Mouse (Mus musculus) urinary bladder, postnatal 4 days (tissue): ENCODE measurements around the gene Slc39a11.
A peak's percentile ranks its signal among the peaks of the same experiment; 100 is the strongest.

ENCODE experiments used
- DNase-seq, 2 experiments: peaks; one replicate each; pipeline ENCODE4 v3.0.0; 2021 to 2022; ENCODE audit warnings: low spot score in 2 of 2

Slc39a11 gene

DNA sequence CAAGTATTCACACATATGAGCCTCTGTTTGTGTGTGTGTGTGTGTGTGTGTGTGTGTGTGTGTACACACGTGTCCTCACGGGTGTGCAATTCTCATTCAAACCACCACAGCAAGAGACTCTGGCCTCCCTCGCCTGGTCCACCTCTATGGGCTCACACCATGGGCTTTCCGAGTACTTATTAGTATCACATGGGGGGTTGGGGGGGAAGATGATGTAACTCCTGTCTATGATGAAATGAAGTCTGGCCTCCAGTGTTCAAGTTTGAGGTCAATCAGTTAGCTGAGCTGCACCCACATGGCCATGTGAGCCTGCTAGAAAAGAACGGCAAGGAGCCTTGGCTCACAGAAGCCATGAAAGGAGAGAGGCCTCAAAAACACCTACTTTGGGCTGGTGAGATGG, 16.5 kb downstream of the Slc39a11 start:
- no peak for DNase-seq

DNA sequence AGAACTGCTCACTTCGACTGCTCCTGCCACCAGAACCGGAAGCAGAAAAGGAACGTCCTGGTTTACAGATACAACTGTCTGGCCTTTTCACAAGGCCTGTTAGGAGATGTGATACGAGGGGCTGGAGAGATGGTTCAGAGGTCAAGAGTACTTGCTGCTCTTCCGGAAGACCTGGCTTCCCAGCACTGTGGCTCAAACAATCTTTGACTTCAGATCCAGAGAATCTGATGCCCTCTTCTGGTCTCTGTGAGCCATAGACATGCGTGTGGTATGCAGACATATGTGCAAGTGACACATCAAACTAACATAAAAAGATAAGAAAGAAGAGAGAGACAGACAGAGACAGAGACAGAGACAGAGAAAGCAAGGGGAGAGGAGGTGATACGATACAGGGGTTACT, 17.6 kb downstream of the Slc39a11 start:
- DNase-seq: no peak

DNA sequence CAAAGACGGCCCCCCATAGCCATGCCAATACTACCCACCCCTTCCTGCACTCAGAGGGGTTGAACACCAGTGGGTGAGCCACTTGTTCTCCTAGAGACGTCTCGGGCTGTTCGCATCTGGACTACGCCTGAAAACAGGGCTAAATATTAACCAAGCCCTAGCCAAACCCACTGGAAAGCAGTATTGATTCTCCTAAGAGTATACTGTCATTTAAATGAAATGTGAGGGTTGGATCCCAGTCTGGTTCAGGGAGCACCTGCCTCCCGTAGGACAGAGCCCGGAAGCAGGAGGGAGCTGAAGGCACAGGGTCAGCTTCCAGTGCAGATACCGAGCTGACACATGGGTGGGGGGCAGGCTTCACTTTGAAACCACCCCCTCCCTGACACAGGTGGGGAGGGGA, 18.0 kb downstream of the Slc39a11 start:
- no peak for DNase-seq

DNA sequence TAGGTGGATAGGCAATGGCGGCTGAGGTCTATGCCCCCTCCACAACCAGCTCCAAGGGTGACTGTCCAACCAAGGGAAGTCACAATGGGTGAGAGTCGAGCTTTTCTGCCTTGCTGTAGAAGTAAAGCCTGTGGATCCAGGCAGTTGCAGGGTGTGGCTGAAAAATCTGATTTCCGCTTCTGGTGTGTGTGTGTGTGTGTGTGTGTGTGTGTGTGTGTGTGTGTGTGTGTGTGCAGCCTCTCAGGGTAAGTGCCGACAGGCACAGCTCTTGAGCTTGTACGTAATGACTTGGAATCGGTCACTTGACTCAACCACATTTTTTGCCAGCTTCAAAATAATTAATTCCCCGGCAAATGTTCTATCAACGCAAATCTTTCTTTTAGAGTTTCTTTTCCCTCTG, 18.6 kb downstream of the Slc39a11 start:
- no peak for DNase-seq

DNA sequence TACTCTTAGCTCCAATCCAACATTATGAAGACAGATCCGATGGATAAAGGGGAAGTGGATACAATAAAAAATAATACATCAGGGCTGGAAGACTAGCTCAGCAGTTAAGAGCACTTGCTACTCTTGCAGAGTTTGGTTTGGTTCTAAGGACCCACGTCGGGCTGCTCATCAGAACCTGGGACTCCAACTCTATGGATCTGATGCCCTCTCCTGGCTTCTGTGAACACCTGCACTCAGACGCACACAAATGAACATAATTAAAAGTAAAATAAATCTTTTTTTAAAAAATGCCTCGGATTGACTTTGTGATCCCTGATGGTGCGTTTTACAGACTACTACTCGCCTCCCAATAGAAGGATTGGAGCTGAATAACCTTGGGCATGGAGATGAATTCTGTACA, 19.2 kb downstream of the Slc39a11 start:
- DNase-seq: no peak

DNA sequence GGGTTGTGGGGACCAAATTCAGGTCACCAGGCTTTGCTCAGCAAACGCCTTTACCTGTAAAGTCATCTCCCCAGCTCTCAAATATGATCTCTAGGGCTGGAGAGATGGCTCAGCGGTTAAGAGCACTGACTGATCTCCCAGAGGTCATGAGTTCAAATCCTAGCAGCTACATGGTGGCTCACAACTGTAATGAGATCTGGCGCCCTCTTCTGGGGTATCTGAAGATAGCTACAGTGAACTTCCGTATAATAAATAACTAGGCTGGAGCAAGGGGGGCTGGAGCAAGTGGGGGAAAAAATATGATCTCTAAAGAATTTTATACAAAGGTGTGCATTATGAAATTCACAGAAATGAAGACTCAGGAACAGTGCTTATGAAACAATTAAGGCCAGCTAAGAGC, 22.1 kb downstream of the Slc39a11 start:
- no peak for DNase-seq

DNA sequence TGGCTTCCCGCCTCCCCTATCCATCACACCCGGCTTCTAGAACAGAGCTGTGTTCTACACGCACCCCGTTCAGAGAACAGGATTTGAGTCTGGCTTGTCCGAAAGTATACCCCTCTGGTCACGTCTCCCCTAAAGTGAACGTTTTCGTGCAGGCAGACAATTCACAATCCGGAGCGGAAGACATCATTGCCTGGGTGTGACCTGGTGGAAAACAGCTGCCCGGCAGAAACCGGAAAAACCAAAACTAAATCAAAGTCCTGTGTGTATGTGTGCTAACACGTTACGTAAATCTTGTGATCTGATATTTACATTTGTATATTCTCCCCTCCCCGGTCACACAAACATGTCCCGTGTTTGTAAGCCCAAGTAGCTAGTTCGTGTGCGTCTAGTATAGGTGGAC, 24.4 kb downstream of the Slc39a11 start:
- DNase-seq: no peak

DNA sequence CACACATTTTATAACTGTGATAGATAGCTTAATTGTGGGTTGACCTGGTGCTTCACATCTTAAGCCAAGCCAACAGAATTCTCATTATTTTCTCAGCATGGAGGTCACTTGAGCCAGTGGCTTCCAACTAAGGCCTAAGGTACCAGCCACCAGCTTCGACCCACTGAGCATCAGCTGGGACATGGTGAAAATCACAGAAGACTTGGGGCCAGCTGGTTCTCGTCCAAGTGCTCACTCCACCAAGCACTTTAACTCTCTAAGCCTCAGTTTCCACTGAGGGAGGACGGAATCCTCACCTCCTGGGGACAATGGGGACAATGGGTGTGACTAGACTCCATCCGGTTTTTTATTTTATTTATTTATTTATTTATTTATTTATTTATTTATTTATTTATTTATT, 27.9 kb downstream of the Slc39a11 start:
- DNase-seq: no peak

DNA sequence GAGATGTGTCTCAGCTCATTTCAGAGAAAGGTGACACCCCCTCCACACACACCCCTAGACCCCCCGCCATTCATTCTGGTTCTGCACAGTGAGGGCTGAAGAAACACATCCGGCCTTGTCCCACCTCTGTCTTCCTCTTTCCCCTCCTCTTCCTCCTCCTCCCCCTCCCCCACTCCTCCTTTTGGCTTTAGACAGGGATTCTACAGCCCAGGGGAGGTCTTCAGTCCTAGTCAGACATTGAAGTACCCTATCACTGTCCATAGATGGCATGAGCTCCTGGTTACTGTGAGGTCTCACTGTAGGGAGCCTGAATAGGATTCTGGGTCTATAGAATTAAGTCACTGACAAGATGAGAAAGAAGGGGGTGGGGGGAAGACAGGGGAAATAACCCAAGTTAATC, 28.9 kb downstream of the Slc39a11 start:
- DNase-seq: no peak

DNA sequence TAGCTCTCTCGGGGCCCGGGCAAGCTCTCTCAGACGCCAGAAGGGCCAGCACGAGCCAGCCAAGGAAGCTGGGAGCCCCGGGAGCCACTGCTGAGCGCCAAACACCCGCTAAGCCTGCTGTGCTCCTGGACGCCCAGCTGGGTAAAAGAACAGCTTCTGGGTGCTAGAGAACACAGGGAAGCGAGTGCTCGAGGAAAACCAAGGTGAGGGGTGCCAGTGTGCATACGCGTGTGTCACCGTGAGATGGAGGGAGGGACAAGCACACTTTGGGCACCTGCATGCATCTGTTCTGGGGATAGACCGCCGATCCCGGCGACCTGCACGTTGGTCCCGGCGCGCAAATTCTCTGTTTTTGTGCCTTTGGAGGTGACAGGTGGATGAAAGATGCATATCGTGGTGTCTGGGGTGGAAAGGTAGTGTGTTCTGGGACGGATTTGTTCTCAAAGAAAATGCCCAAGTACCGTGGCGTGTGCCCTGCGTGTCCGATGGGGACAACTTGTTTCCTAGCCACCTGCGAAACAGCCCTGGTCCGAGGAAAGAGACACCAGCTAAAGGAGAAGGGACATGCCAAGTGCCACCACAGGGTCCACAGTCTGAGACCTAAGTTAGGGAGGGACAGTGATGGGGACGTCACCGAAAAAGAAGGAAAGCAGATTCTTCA, 30.3 kb downstream of the Slc39a11 start:
- no peak for DNase-seq

DNA sequence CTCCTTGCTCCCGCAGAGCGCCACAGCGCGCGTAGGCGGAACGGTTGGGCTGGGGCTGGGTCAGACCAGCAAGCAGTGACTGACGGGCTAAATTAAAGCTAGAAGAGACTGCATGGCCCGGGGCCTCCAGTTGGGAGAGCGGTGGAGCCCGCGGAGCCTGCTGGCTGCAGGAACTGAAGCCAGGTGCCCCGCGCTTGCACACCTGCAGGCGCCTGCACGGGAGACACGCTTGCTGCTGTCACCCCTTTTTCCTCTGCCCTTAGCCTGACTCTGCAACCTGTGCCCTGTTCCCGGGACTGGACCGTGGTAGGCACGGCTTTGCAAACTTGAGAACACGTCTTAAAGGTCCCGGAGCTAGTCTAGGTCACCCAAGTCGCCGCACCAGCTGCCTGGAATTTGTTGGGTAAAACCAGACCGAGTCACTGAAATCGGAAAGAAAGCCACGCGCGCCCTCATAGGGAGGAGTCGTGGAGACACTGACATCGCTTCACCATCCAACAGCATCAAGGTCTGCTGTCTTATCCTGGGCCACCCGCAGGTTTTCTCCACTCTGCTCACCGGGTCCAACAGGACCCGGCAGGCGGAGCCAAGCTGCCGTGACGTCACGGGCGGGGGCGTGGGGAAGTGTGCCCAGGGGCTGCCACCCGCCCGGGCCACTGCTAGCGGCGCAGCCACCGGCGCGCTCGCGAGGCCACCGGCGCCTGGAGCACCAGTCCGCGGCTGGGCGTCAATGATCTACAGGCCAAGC, 31.0 kb downstream of the Slc39a11 start, which contains the start of gene Sstr2:
Gene Sstr2, plus strand, starts transcription at position 671 of the 748 bp plus-strand sequence.
- DNase-seq: peak; percentile 43 to 67

DNA sequence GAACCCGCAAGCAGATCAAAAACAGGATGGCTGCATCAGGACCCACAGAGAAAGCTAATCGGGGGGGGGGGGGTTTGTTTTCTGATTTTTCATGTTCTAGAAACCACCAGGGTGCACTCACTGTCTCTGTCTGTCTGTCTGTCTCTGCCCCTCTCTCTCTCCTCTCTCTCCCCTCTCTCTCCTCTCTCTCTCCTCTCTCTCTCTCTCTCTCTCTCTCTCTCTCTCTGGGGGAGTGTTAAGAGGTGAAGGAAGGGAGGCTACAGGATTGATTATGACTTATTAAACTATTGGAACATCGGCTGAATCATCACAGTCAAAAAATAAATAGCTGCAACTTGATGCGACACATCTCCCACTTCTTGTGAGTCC, 31.6 kb downstream of the Slc39a11 start:
- DNase-seq: no peak

DNA sequence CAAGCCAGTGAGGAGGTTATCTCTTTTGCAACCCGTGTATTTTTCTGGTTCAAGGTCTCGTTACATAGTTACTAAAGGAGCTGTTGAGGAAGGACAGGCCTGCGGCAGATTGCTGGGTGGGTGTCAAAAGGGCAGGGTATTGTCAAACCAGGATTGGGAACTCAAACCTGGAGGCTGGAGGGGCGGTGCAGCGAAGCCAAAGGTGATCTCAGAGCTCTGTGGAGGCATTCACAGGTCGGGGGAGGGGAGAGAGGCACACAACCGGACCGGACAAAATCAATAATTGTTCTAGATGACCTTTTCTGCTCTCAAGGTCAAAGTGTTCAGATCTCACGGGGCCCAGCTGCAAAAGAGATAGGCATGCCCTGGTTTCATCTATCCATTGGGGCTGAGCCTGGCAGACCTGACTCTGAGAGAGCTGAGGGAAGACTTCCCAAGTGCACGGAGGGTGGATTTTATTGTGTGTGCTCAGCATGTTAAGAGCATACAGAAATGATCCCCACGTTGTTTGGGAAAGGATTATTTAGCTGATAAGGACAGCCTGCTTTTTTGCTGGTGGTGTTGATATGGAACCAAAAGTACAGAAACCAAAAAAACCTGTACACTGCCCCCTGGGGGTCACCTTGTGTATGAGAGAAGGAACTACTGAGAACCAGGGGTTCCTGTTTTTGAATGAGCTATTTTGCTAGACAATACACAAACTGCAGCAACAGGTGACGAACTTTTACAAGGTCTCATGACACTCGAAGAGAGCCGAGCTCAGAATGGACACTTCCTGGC, 32.6 kb downstream of the Slc39a11 start:
- peak; percentile 34 to 80 for DNase-seq

DNA sequence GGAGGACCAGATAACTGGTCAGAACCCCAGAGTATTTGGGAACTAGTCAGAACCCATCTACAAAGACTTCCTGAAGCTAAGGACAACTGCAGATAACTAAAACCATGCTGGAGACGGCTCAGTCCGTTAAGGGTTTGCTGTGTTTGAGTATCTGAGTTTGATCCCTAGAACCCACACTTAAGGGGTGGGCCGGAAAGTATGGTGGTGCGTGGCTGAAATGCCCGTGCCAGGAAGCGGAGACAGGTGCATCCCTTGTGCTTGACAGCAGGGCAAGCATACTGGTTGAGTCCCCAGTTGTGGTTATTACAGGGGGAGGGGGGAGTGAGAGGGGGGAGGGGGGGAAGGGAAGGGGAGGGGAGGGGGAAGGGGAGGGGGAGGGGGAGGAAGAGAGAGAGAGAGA, 35.4 kb downstream of the Slc39a11 start:
- DNase-seq: no peak

DNA sequence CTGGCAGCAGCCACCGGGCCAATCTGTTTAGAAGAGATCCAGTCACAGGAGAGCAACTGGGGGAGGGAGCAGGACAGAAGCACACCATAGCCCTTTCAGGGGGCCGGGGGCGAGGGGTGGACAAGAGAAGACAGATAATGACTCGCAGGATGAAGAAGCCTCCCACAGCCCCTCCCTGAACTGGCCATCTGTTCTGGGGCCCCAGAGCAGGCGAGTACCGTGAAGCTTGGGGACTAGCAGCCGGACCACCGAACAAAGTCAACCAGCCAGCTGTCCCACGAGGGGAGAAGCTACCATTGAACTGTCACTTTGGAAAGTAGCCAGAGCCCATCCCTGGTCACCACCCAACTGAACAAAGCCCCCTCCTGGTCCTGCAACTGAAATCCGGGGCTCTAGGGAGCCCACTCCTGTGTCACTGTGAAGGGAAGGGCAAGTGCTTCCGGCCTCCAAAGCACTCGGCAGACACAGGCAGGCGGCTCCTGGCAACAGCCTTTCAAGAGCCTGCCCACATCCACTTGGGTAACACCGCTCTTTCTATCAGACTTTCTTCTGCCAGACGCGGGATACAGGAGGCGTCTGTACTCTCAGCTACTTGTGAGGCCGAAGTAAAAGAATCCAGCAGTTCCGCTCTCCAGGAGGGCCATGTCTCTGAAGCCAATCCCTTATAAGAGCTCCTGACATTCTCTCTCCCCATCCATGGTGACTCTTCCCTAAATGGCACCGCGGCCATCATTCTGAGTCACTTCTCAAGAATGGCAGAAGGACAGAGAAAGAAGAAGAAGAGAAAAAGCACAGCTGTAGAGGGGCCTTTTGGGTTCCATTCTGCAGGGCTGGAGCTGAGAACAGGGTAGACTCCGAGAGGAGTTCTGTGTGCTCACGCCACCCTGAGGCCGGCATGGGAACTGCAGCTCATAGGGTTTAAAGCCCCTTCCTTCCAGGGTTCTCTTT, 37.9 kb downstream of the Slc39a11 start:
- peak in 1 of 2 experiments; percentile 33 for DNase-seq

DNA sequence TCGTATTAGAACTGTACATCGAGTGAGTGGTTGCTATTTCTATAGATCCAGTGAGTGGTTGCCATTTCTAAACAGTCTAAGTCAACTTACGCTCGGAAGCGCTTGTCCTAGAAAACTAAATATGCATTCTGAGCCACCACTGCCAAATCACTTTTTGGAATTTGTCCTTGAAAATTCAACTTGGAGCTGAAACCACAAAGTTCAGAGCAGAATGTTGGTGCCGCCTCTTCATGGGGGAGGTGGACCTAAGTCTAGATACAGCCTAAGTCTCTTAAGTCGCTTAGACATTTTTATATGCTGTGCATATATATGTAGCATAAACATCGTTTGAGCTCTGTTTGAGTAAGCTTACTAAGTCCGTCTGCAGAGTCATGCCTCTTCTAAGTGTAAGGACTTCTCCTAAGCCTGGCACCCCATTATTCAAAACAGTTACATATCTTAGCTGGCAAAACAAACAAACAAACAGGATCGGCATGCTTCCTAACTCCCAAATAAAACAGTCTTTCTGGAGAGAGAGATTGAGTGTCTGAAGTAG, 38.7 kb downstream of the Slc39a11 start:
- no peak for DNase-seq

DNA sequence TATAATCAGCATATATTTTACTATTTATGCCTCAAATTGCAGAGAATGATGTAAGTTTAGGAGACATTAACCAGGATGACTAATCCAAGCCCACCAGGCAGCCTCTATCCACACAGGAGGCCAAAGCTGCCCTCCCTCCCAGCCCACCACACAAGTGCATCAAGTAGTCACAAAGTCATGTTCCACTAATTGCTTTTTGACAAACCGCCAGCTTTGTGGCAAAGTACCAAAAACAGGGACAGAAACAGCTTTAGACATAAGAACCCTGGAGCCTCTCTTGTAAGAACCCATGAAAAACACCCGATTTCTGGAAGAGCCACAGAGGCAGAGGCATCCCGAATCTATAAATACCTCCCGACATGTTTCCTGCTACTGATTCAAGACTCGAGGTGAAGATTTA, 39.6 kb downstream of the Slc39a11 start:
- no peak for DNase-seq

DNA sequence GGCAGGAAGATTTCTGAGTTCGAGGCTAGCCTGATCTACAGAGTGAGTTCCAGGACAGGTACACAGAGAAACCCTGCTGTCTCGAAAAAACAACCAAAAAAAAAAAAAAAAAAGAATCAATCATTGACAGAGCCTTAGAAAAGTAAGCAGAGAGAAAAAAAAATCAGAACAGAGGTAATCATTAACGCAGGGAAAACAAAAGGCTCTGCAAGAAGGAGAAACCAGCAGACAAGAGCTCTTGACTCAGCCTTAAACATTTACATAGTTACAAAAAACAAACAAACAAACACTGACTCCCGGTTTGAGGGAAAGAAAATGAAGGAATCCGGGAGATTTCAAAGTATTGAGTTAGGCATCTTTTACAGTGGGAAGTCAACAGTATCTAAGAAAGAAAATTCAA, 40.3 kb downstream of the Slc39a11 start:
- no peak for DNase-seq

DNA sequence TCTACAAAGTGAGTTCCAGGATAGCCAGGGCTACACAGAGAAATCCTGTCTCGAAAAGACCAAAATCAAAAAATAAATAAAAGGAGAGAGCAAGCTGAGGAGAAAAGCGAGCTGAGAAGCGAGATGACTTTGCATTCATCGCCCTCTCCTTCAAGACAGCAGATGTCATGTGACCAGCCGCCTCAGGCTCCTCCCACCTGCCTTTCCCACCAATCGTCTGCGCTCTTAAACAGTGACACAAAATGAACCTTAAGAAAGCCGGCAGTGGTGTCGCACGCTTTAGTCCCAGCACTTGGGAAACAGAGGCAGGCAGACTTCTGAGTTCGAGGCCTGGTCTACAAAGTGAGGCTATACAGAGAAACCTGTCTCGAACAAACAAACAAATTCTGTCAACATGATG, 42.3 kb downstream of the Slc39a11 start:
- no peak for DNase-seq

DNA sequence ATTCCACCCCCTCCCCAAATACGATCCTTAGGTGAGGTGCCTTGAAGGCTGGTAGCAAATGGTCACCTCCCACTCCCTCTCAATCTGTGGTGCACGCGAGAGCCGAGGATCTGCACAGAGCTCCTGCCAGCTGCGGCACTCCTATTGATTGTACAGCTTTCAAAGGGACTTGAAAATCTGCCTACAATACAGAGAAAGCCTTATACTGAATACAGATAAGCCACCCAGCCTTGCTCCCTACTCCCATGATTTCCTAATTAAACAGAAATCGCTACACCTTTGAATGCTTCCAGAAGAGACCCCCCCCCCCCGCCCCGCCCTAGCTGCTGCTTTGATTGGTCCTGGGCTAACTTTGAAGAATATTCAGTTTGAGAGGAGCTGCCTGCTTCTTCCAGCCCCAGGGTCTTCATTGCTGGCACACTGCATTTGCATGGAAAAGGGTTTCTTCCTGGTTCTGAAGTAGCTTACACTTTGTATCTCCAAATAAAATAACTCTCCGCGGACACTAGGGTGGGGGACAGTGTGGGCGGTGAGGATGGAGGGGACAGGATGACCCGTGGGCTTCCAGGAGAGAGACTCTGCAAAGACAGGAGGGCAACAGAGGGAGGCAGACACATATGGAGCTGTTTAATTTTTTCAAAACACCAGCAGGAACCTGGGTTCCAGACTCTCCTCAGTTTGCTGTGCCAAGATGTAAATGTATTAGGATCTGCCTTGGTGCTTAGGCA, 48.1 kb downstream of the Slc39a11 start:
- no peak for DNase-seq
